Mouse (Mus musculus): ENCODE data around the gene B3gat3. TPM values are rescaled to one million over a fixed set of nuclear protein-coding genes. Genes with fewer than 3 reads are reported as not detected.
A peak's percentile ranks its signal among the peaks of the same experiment; 100 is the strongest.

B3gat3 gene
- total RNA-seq, 2 experiments from 2014 or later: 21.4 to 24.2 TPM

- intact Hi-C loops (cut with DNase I; ENCODE audit: low total_unique reads): no loop called here
- no peak for DNase-seq
Measured at GRCm38 (mm10) chr19:8940526-8941133, 20.5 kb downstream of the B3gat3 start.

- no peak for DNase-seq
- intact Hi-C loops (cut with DNase I; ENCODE audit: low total_unique reads): no loop called here
Measured at GRCm38 (mm10) chr19:8941136-8941514, 21.0 kb downstream of the B3gat3 start.

- peak; percentile 98 for DNase-seq
- intact Hi-C loops (cut with DNase I; ENCODE audit: low total_unique reads): no loop called here
Measured at GRCm38 (mm10) chr19:8941515-8942217, 21.5 kb downstream of the B3gat3 start, which contains the start of gene Mta2. Gene Mta2, plus strand, starts transcription at chr19:8941875.

- peak; percentile 58 for DNase-seq
- intact Hi-C loops (cut with DNase I; ENCODE audit: low total_unique reads): no loop called here
Measured at GRCm38 (mm10) chr19:8942276-8942964, 22.2 kb downstream of the B3gat3 start.

DNA sequence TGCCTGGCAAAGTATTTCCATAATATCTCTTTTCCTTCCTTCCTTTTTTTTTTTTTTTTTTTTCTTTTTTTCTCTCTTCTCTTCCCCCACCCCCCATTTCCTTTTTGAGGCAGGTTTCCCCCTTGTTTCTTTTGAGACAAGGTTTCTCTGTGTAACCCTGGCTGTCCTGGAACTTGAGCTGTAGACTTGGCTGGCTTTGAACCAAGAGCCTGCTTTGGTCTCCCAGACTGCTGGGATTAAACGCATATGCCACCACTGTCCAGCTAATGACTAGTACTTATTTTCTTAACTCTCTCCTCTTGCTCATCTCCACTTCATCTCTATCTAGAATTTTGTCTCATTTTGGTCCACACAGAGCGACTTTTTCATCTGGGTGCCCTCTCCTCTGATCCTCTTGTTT is 22.9 kb downstream of the B3gat3 start:
- intact Hi-C loops (cut with DNase I; ENCODE audit: low total_unique reads): no loop called here
- DNase-seq: no peak

DNA sequence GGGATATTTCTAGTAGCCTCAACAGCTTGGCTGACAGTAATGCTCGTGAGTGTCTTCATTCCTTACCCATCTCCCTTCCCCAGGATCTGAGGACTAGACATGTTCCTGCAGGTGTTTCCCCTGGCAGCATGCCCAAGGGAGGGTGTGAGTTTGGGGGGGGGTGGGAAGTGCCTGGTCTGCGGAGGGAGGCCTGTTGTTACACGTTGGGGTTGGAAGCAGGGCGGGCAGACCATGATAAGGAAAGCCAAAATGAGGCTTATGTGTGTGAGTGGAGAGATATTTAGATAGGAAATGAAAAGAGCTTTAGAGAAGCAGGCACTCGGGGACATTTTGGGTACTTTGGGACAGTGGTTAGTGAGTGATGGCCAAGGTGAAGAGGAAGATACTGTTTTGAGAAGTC is 23.9 kb downstream of the B3gat3 start:
- DNase-seq: no peak
- intact Hi-C loops (cut with DNase I; ENCODE audit: low total_unique reads): no loop called here

- intact Hi-C loops (cut with DNase I; ENCODE audit: low total_unique reads): no loop called here
- peak; percentile 82 for DNase-seq
Measured at GRCm38 (mm10) chr19:8944750-8945149, 24.6 kb downstream of the B3gat3 start.

DNA sequence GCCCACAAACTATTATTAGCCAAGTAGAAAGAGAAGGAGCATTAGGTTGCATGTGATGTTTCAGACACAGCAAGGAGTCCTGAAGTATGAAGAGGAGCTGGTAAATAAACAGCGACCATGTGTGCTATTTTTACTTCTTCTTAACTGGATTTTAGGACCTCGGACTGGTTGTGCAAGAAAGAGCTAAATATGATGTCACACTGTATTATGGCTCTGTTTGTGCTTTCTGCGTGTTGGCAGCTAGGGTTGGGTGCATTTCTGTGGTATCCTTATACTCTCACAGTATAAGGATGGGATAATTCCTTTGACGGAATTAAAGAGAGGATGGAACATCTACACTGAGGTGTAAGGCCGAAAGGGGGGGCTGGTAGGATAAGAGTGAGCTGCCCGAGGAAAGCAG is 25.1 kb downstream of the B3gat3 start:
- intact Hi-C loops (cut with DNase I; ENCODE audit: low total_unique reads): no loop called here
- DNase-seq: no peak

DNA sequence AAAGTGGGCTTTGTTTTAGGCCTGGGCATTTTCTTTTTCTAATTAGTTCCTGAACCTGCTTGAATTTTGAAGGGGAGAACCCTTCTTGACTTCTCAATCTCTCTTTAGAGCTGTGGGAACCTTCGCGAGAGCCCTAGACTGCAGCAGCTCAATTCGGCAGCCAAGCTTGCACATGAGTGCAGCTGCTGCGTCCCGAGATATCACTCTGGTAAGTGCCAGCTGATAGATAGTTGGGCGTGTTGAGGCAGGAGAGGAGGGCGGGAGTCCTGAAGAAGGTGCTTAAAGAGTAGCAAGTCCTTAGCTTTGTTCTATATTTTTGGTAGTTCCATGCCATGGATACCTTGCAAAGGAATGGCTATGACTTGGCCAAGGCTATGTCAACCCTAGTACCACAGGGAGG is 26.8 kb downstream of the B3gat3 start:
- intact Hi-C loops (cut with DNase I; ENCODE audit: low total_unique reads): no loop called here
- no peak for DNase-seq

- intact Hi-C loops (cut with DNase I; ENCODE audit: low total_unique reads): loop anchor here (10.0 kb wide), 1 partner anchor 45 kb away; no protein-coding TSS in a partner anchor
- DNase-seq: no peak
Measured at GRCm38 (mm10) chr19:8950190-8950589, 30.0 kb downstream of the B3gat3 start.

GRCm38 (mm10) chr19:8952241-8952640 is 32.1 kb downstream of the B3gat3 start:
- no peak for DNase-seq
- intact Hi-C loops (cut with DNase I; ENCODE audit: low total_unique reads): loop anchor here (10.0 kb wide), 1 partner anchor 47 kb away; no protein-coding TSS in a partner anchor

- intact Hi-C loops (cut with DNase I; ENCODE audit: low total_unique reads): loop anchor here (10.0 kb wide), 1 partner anchor 49 kb away; no protein-coding TSS in a partner anchor
- DNase-seq: peak; percentile 85
Measured at GRCm38 (mm10) chr19:8953135-8954039, 33.2 kb downstream of the B3gat3 start, which contains the start of gene Tut1. Gene Tut1, plus strand, starts transcription at chr19:8953847.

- intact Hi-C loops (cut with DNase I; ENCODE audit: low total_unique reads): loop anchor here (10.0 kb wide), 1 partner anchor 49 kb away; no protein-coding TSS in a partner anchor
- no peak for DNase-seq
Measured at GRCm38 (mm10) chr19:8954171-8954570, 34.0 kb downstream of the B3gat3 start.

DNA sequence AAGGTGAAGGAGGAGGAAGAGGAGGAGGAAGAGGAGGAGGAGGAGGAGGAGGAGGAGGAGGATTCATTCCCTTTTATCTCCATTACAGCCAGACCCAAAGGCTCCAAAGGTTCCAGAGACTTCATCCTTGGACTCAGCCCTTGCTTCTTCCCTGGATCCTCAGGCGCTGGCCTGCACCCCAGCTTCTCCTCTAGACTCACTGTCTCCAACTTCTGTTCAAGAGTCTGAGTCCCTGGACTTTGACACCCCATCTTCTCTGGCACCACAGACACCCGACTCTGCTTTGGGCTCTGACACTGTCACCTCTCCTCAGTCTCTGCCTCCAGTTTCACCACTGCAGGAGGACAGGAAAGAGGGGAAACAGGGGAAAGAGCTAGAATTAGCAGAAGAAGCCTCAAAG is 42.1 kb downstream of the B3gat3 start:
- DNase-seq: no peak
- intact Hi-C loops (cut with DNase I; ENCODE audit: low total_unique reads): loop anchor here (5.0 kb wide), 1 partner anchor 115 kb away; no protein-coding TSS in a partner anchor

DNA sequence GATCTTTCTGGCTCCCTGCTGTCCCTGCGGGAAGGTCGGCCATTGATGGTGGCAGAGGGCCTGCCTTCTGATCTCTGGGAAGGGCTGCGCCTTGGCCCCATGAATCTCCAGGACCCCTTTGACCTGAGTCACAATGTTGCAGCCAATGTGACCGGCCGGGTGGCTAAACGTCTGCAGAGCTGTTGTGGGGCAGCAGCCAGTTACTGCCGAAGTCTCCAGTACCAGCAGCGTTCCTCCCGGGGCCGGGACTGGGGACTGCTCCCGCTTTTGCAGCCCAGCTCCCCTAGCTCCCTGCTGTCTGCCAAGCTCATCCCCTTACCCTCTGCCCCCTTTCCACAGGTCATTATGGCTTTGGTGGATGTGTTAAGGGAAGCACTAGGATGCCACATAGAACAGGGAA is 44.9 kb downstream of the B3gat3 start:
- intact Hi-C loops (cut with DNase I; ENCODE audit: low total_unique reads): no loop called here

GRCm38 (mm10) chr19:8965771-8966170 is 45.6 kb downstream of the B3gat3 start:
- intact Hi-C loops (cut with DNase I; ENCODE audit: low total_unique reads): no loop called here
- peak; percentile 47 for DNase-seq

More for the DNA sequence above, 44.9 kb downstream of the B3gat3 start:
- DNase-seq: no peak

- DNase-seq: no peak
- intact Hi-C loops (cut with DNase I; ENCODE audit: low total_unique reads): no loop called here
Measured at GRCm38 (mm10) chr19:8966198-8966589, 46.0 kb downstream of the B3gat3 start.

DNA sequence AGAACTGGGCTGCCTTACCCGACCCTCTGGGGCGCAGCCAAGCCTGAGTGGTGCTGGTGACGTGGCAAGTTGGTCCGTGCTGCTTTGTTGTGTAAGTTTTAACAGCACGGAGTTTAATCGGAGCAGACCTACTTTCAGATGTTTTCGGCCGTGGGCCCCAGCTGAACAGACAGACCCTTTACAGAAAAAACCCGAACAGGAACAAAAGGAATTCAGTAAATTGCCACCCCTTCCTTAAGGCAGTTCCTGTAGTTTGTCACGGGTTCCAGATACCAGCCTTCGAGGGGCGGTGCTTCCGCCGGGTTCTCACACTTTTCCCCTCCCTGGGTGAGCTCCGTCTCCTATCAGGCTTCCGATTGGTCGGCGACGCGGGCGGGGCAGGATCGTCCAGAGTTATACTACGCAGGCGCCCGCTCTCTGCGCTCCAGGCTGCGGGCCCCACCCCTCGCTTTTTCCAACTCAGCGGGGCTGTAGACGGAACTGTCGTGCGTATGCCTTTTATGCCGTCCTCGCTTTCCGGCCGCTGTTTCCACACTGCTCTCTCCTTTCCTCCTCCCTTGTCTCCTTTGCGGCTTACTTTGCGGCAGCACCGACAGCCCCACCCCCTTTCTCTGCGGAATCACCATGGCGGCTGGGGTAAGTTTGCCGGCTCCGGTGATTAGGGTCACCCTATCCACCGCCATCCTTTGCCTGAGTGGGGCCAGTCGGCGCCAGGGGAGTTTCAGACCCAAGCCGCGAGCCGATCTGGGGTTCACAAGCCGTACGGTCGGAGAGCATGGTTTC is 46.6 kb downstream of the B3gat3 start, which contains the start of gene Eef1g:
Gene Eef1g (plus strand): TSS at position 452 of the 783 bp plus-strand sequence.
- intact Hi-C loops (cut with DNase I; ENCODE audit: low total_unique reads): no loop called here
- DNase-seq: peak; percentile 99

All from gastrocnemius, postnatal 14 days (tissue).